Mouse (Mus musculus): Measurements from ENCODE around the gene Rundc1.

Rundc1 gene

DNA sequence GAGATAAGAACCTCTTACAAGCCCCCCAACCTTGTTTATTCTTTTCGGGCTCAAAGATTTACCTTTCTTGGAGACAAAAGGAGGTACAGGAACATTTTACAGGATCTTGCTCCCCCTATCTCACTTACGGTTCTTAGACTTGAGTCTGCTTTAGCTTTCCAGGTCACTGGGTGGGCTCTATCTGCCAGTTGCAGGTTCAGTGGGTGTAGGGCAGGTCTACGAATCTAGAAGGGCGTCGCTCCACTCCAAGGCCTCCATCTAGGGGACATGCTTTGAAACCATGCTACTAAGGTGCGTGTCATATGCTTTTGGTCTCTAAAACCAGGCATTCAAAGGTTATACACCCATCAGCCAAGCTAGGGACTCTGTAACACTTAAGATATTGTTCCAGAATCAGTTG, 59.4 kb downstream of the Rundc1 start:
- CTCF ChIA-PET = interaction anchor here in 2 of 4 experiments (0.6 to 2.6 kb wide), 4 partner anchors 17 to 92 kb away, joined by 4 to 11 read pairs (median 4); no protein-coding TSS in a partner anchor
- POLR2A ChIA-PET = interaction anchor here (0.6 to 7.4 kb wide), 28 partner anchors 10 to 1239 kb away, joined by 3 to 78 read pairs (median 6); partner anchors contain the start of genes Brca1 (in 2 of the 4), Nbr1 (in 2 of the 4), Rpl27 (in 2 of the 4) and Cntnap1 (in 1 of the 4)

DNA sequence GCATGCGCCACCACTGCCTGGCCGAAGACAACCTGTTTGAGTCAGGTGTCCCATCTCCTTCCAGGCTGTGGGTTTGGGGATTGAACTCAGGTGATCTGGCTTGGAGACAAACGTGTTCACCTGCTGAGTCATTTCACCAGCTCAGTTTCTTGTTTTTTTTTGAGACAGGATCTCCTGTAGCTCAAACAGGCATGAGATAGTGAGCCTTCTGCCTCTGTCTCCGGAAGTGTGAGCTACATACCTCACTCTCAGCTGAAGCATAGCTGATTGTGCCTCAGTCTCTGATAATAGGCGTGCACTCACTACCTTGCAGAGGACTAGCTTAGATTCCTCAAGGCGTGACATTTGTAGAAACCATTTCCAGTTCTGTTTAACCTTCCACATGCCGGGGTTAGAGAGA, 59.9 kb downstream of the Rundc1 start:
- ChIA-PET CTCF (interaction anchor here in 3 of 4 experiments (0.7 to 2.6 kb wide), 5 partner anchors 17 to 91 kb away, joined by 4 to 11 read pairs (median 7); no protein-coding TSS in a partner anchor), POLR2A (interaction anchor here (0.6 to 7.4 kb wide), 30 partner anchors 9 to 314 kb away, joined by 3 to 78 read pairs (median 6); partner anchors contain the start of genes Brca1 (in 2 of the 4), Nbr1 (in 2 of the 4), Rpl27 (in 2 of the 4) and Cntnap1 (in 1 of the 4))
